Mouse (Mus musculus) neutrophil, adult 65 days (primary cell): ENCODE data around the gene Ttc38. TPM values are rescaled to one million over a fixed set of nuclear protein-coding genes. Genes with fewer than 3 reads are reported as not detected.

ENCODE experiments used
- total RNA-seq: library from RNA; stranded (reverse); gene quantifications from 2 replicates; pipeline ENCODE4 v1.2.4, GENCODE M21; 2023

Gene Ttc38
- total RNA-seq, result 5.7 and 6.5 TPM in 2 replicates

DNA sequence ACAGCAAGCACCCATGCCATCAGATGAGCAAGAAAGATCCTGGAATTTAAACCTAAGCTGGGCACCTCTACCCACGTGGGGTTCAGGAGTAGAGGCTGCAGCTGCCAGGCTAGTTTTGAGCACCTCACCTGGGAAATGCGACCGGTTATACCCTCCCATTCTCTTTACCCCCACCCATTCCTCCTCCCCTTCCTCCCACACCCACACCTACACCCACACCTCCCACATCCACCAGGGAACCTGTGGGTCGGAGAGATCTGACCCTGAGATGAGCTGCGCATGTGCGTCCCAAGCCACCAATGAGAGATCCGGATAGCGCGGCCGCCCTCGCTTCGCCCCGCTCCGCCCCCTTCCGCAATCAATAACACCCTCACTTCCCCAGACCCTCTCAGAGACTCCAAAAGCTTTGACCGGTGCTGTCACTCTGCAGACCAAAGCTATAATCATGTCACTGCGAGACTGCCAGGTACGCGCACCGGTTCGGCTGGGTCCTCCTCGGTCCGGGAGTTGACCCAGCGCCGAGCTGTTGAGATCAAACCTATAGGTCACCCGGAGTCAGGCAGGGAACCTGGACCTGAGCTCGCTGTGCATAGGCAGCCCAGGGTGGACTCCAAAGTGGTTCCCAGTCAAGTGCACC is at the start of gene Ttc38:
TSS of gene Ttc38 (plus strand) at position 353 of the 637 bp plus-strand sequence.

DNA sequence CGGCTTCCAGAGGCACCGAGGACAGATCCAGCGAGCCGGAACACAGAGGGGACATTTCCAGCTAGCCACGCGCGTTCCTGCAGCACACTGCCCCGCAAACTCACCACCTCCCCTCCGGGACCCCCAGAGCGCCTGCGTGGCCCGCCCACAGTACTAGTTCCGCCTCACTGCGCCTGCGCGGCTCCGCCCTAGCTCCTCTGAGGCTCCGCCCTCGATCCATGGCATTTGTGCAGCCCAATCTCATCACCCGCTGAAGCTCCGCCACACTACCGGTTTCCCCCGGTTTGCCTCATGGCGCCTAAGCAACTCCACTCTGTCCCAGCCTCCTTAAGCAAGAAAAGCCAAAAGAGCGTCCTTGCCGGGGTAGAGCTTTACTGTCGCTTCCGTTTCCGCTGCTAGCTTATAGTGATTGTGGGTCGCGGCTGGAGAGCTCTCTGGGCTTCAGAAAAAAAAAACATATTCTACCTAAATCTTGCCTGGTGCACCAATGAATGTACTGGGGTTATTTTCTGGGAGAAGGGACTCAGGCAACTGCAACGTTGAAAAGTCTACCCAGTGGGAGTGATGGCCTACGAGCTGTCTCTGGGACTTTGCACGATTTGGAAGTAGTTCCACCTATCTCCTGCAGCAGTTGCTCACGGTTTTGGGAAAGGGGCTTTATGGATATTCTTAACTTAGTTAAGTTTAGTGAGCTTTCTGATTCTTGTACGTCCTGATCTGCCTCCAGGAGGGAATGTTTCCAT is 20.4 kb upstream of the Ttc38 start, which contains the start of gene Cdpf1:
TSS of gene Cdpf1 (minus strand) at position 163 of the 743 bp plus-strand sequence.

DNA sequence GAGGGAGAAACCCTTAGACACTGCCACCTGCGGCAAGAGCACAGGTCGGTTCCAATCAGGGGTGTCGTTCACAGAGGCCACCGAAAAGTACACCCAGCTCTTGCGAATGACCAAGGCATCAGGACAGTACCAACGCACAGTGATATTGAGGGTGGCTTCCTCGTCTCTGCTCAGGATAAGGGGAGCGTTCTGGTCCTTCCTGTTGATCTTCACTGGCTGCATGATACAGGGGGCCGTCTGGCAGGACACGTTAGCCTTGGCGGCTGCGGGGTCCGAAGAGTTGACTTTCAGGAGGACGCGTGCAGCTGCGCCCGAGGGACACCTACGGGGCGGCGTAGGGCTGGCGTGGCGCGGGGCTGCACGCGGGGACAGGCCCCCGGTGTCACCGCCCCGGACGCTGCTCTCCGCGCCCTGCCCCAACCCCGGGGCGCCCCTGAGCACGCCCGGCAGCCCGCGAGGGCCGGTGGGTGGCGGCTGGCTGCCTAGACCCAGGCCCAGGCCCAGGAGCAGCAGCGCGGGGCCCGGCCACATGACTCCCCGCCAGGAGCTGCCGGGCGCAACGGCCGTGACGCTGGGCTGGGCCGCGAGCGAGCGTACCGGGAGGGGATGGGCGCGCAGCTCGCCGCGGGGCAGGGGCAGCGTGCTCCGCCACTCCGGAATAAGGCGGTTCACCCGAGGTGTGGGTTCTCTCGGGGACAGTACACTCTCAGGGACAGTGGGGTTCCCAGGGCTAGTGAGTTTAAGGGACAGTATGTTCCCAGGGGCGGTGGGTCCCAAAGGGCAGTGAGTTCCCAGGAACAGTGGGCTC is 10.7 kb upstream of the Ttc38 start, which contains the start of gene Pkdrej:
TSS of gene Pkdrej (minus strand) at position 532 of the 808 bp plus-strand sequence.

DNA sequence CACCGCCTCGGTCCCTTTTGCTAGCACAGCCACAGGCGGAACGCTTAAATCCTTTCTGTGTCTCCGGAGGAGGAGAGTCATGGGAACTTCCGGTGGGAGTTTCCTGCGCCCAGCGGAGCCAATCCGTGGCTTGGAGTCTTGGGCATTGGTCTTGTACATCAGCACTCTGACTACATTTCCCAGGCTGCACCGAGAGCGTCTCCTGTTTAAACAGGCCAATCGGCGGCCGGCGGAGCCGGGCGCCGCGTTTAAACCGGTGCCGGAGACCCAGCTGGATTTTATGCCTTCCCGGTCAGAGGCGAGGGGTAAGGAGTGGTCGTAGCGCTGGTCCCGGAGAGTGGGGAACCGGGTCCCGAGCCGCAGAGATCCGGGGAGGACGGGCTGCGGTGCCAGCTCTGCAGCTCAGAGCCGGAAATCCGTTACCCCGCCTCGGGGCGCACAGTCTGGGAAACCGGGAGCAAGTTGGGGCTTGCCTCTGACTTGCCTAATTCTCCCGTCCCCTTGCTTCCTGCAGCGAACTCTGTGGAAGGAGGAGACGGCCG is 27.5 kb downstream of the Ttc38 start, which contains the start of gene Gtse1:
TSS of gene Gtse1 (plus strand) at position 256 of the 542 bp plus-strand sequence.

DNA sequence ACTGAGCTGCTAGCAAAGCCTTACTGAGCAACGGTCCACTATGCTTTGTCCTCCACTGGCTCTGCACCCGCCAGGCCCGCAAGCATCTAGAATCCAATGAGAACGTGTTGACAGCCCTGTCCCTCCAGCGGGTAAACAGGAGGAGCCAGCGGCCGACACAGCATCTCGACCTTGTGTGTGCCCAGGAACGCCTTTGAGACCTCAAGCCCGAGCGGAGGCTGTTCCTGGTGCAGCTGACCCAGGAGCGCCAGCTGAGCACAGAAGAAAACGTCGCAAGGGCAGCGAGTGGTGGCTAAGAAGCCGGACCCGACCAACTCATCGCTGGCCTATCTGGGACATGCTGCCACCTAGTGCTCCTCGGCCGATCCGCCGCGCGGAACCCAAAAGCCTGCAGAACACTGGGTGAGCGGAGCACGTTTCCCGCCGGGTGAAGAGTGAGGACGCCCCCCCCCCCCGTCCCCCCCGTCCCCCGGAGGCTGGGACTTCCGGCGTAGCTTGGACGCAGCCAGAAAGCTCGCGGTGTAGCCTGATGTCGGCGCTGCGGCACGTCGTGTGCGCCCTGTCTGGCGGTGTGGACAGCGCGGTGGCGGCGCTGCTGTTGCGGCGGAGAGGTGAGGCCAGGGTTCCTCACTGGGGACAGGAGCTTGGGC is 46.9 kb downstream of the Ttc38 start, which contains the start of gene Trmu:
TSS of gene Trmu (plus strand) at position 465 of the 650 bp plus-strand sequence.

Other genes with a start within 250 kb of the Ttc38 start
- gene Wnt7b, start 249.8 kb upstream of the Ttc38 start, total RNA-seq, result not detected in 2 replicates
- not detected in 2 replicates for gene Ppara, start 97.3 kb upstream of the Ttc38 start, total RNA-seq
- 3.5 and 5.3 TPM in 2 replicates for gene Cdpf1, start 20.6 kb upstream of the Ttc38 start, total RNA-seq
- gene Pkdrej, start 10.6 kb upstream of the Ttc38 start, total RNA-seq, result not detected in 2 replicates
- gene Gtse1, start 27.4 kb downstream of the Ttc38 start, total RNA-seq, result 11.5 and 13.7 TPM in 2 replicates
- 4.3 and 6.2 TPM in 2 replicates for gene Trmu, start 47.0 kb downstream of the Ttc38 start, total RNA-seq
- gene Celsr1, start 201.5 kb downstream of the Ttc38 start, total RNA-seq, result 1.2 and 1.4 TPM in 2 replicates
- 9.8 and 11.7 TPM in 2 replicates for gene Gramd4, start 225.4 kb downstream of the Ttc38 start, total RNA-seq